Mouse (Mus musculus) megakaryocyte, embryonic 14.5 days (primary cell): ENCODE measurements around the gene Zbtb43.

Experiments
- FLI1 ChIP-seq: IDR thresholded peaks from 2 replicates; pipeline ENCODE4 v1.6.1; 2012; ENCODE audit warnings: low read length, inconsistent platforms, mixed read lengths
- GATA1 ChIP-seq: IDR thresholded peaks from 3 replicates; pipeline ENCODE4 v1.6.1; 2012; ENCODE audit warnings: mixed read lengths, low read length, inconsistent platforms, borderline replicate concordance

DNA sequence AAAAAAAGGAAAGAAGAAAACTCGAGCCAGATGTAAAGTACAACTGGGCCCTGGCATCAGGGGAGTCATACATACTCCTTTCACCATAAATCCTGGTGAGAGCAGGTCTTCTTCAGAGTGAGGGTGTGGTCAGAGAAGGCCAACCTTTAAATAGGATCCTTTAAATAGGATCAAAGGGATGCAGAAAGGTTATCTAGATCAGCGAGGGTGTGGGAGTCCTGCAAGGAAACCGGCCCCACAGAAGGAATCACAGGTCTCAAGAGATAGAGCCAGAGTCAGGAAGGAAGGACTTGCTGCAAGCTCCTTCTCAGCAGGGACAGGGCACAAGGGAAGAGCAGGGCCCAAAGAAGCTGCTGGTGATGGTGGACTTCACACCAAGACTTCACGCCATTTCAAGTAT lies 50.9 kb downstream of the Zbtb43 start:
- TF ChIP-seq GATA1, result no peak
- no peak for TF ChIP-seq FLI1
